Mouse (Mus musculus): ENCODE results near the gene Dlx3.

Dlx3 gene

DNA sequence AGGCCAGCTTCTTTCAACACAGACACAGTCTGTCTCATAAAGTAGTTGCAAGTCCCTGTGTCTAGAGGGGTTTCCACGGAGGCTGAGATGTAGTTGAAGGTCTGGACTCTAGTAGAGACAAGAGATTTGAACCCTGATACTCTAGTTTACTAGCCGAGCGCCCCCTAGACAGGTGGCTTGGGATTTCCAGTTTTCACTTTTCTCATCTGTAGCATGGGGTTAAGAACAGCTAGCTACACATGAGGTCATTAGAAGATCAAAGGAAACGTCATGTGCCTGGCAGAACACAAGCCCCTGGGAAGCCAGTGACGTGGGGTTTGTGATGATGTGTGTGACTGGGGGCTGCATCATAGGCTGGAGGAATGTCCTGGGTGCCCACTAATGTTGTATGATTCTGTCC, 37.4 kb downstream of the Dlx3 start:
- DNase-seq (ENCODE audit: low read depth) = no peak

DNA sequence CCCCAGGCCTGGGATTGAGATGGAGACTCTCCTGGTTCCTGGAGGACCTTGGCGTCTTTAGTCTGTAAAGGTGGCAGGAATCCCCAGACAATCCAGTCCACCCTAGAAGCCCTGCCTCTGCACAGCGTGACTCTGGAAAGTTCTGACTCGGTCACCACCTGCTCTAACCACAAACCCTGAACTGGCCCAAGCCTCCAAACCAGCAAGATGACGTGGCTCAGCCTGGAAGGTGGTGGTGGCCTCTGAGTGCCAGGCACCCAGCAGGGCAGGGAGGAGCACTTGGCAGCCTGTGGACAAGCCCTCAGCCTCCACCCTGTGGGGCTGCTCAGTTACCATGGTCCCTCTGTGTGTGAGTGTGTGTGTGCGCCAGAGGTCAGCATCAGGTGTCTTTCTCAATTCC, 38.0 kb downstream of the Dlx3 start:
- DNase-seq (ENCODE audit: low read depth) = no peak

DNA sequence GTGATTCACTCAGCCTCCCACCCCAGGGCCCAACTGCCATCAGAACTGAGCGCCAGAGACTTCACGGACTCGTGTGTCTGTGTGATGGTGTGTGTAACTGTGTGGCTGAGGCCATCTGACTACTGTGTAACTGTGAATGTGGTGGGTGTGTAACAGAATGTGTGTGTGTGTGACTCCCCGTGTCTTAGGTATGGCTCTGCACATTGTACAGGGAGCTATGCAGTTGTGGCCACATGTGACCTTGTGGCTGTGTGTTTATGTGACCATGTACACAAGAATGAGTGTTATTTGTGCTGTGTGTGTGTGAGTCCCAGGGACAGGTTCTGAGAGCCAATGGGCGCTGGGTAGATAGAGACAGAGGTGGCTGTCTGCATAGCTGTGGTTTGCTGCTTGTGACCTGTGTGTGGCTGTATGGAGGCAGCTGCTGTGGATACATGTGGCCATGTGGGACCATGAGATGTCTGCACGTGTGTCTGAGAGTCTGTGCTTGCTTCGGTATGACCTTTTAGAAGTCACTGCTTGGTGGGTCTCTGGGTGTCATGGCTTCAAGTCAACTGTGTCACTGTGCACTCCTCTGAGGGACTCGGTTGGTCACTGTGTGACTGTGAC, 39.9 kb downstream of the Dlx3 start:
- DNase-seq (ENCODE audit: low read depth) = no peak

DNA sequence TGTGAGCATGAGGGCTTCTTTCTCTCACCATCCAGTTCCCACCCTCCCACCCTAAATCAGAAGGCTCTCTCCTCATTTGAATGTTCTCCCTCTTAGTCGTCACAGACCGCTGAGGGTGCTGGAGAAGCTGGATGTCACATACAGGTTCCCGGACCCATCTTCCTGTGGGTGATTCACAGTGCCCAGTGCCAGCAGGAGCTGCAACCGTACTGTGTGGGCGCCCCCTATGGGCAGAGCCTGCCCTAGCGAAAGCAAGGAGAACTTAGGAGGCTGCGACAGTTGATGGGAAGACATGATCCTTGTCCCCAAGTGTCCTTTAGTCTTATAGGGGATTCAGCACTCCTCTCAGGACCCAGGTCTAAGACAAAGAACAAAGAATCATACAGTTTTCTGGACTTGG, 40.8 kb downstream of the Dlx3 start:
- no peak for DNase-seq (ENCODE audit: low read depth)

DNA sequence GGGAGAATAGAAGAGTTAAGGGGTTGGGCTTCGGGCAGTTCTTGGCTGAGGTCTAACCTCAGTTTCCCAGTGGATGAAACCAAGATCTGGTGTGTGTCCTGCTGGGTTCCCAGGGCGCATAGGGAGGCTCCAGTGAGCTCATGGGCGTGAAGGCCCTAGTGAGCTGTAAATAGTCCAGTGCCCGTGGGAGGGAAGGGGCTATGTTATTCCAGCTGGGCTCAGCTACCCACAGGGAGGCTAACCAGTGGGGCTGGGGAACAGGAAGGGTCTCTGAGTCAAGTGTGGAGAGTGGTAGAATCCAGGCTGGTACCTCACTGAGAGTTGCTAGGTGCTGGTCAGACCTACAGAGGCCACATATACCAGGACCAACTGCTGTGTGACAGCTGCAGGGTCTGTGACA, 41.8 kb downstream of the Dlx3 start:
- DNase-seq (ENCODE audit: low read depth) = no peak

DNA sequence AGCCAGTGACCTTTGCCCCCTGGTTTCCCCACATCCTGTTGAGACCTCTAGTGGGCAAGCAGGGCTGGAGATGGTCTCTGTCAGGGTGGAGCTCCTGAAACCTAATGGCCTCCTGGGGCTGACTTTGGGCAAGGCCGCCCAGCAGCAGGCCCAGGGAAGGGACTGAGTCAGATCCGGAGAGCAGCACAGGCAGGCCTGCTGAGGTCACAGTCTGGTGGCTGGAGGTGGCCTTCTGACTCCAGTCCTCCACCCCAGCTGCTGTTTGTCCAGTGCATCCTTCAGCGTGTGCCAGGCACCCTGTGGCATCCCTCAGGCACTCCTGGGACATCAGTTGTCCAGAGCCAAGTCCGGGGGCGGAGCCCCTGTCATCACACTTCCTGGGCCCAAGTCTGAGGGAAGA, 45.9 kb downstream of the Dlx3 start:
- DNase-seq (ENCODE audit: low read depth) = no peak
